Mouse (Mus musculus): ENCODE measurements at regions not wholly inside any gene's neighbourhood (a gene's known extent, or its start where the extent isn't known, plus 50 kb on each side); places are given as distances from the start of the nearest gene placed in this dataset.

GRCm38 (mm10) chr6:117778027-117778426 is 63.0 kb upstream of the Zfp637 start:
- TF ChIP-seq CTCF (IDR thresholded peaks at IDR 0.05; ENCODE audit: low read depth): no peak
- no peak overlapping the region for H3K9ac ChIP-seq
- H3K36me3 ChIP-seq (ENCODE audit: insufficient read depth): no peaks in the 10 kb centered on the region
- ATAC-seq (no peak), DNase-seq (no peak)
- no peak overlapping the region for H3K4me2 ChIP-seq (ENCODE audit: low read depth)
- no peaks in the 10 kb centered on the region for H3K27me3 ChIP-seq (ENCODE audit: insufficient read depth, low read length)
- H3K4me3 ChIP-seq (ENCODE audit: low read depth, low read length): no peak overlapping the region
- H3K9me3 ChIP-seq (ENCODE audit: low read length): no peaks in the 10 kb centered on the region
- 81% methylated on average over 2 of the region's 2 CpGs for WGBS
- peaks cover 4% of the 10 kb centered on the region; the same call in 1 of the 2 replicates for H3K4me1 ChIP-seq (ENCODE audit: insufficient read depth)
- H3K27ac ChIP-seq (ENCODE audit: low read depth, low read length): no peak overlapping the region

GRCm38 (mm10) chr6:117778481-117778880 is 62.5 kb upstream of the Zfp637 start:
- Histone ChIP-seq H3K9ac (no peak overlapping the region), H3K4me1 (ENCODE audit: insufficient read depth) (peaks cover 4% of the 10 kb centered on the region; the same call in 1 of the 2 replicates), H3K4me2 (ENCODE audit: low read depth) (no peak overlapping the region), H3K27ac (ENCODE audit: low read depth, low read length) (no peak overlapping the region), H3K4me3 (ENCODE audit: low read depth, low read length) (no peak overlapping the region), H3K36me3 (ENCODE audit: insufficient read depth) (no peaks in the 10 kb centered on the region), H3K27me3 (ENCODE audit: insufficient read depth, low read length) (no peaks in the 10 kb centered on the region), H3K9me3 (ENCODE audit: low read length) (no peaks in the 10 kb centered on the region)
- ATAC-seq (no peak), DNase-seq (no peak)
- 82% methylated on average over 8 of the region's 8 CpGs for WGBS
- TF ChIP-seq CTCF (IDR thresholded peaks at IDR 0.05; ENCODE audit: low read depth): no peak

DNA sequence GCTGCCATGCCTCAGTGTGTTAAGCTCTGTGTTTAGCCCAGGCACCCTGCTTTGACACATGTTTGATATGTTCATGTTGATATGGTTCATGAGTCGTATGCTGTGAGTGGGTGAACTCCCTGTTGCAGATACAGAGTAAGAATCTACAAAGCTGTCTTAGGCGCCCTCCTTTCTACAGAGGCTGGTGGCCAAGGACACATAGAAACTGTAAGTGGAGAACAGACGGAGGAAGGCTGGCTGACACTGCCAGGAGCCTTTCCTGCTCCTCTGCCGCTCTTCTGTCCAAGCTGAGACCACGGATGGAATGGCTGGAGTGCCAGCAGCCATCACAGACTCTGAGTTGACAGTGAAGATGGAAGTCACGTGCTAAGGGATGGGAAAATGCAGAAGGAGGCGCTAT is 62.0 kb upstream of the Zfp637 start:
- H3K4me2 ChIP-seq (ENCODE audit: low read depth): no peak overlapping the region
- ATAC-seq: no peak
- H3K4me1 ChIP-seq (ENCODE audit: insufficient read depth): peaks cover 4% of the 10 kb centered on the region; the same call in 1 of the 2 replicates
- H3K9me3 ChIP-seq (ENCODE audit: low read length): no peaks in the 10 kb centered on the region
- no peak overlapping the region for H3K4me3 ChIP-seq (ENCODE audit: low read depth, low read length)
- no peak for DNase-seq
- WGBS: 85% methylated on average over 7 of the region's 7 CpGs
- no peak overlapping the region for H3K9ac ChIP-seq
- H3K27ac ChIP-seq (ENCODE audit: low read depth, low read length): no peak overlapping the region
- no peaks in the 10 kb centered on the region for H3K36me3 ChIP-seq (ENCODE audit: insufficient read depth)
- TF ChIP-seq CTCF (IDR thresholded peaks at IDR 0.05; ENCODE audit: low read depth): no peak
- H3K27me3 ChIP-seq (ENCODE audit: insufficient read depth, low read length): no peaks in the 10 kb centered on the region

DNA sequence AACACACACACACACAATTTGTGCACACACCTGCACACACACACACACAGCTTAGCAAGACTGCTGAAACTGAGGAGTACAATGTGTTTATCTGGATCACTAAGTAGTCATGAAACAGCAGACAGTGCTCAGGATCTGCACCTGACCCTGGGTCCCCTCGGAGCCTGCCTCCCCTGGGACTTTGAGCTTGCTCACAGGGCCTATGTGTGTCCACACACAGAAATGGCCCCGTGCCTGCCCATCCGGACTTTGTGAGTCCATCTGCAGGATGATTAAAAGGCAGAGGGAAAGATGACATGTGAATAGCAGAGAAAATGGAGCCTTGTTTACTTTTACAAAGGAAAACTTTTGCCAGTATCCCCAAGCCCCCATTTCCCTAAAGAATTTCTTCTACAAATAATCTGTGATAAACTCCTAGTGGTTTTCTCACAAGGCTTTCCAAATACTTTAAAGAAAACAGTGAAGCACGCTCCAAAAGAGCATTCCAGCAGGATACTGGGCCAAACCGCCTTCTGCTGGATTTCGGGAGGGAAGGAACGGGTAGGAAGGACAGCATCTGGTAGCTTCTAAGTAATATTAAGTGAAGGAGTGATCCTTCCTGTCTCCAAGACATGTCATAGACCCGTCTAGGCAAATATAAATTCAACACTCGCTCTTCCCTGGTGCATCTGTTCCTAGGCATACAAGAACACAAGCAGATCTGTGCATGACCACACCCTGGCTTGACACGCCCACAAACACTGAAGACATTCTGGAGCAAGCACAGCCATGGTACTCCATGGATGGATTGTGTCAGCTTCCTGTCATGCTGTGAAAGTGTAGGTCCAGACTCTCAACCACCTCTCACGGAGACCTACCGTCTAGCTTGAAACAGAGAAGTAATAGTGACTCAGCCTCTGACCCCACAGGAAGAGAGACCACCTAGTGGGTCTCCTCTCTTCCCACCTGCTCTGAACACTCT is 52.1 kb upstream of the Zfp637 start:
- TF ChIP-seq CTCF (IDR thresholded peaks at IDR 0.05; ENCODE audit: low read depth): no peak
- no peaks in the 10 kb centered on the region for H3K9me3 ChIP-seq (ENCODE audit: low read length)
- H3K9ac ChIP-seq: no peak overlapping the region
- H3K36me3 ChIP-seq (ENCODE audit: insufficient read depth): no peaks in the 10 kb centered on the region
- no peak overlapping the region for H3K4me3 ChIP-seq (ENCODE audit: low read depth, low read length)
- H3K4me1 ChIP-seq (ENCODE audit: insufficient read depth): no peaks in the 10 kb centered on the region
- no peak overlapping the region for H3K27ac ChIP-seq (ENCODE audit: low read depth, low read length)
- no peak for DNase-seq
- H3K4me2 ChIP-seq (ENCODE audit: low read depth): no peak overlapping the region
- WGBS: 84% methylated on average over 12 of the region's 12 CpGs
- ATAC-seq: no peak
- H3K27me3 ChIP-seq (ENCODE audit: insufficient read depth, low read length): no peaks in the 10 kb centered on the region

DNA sequence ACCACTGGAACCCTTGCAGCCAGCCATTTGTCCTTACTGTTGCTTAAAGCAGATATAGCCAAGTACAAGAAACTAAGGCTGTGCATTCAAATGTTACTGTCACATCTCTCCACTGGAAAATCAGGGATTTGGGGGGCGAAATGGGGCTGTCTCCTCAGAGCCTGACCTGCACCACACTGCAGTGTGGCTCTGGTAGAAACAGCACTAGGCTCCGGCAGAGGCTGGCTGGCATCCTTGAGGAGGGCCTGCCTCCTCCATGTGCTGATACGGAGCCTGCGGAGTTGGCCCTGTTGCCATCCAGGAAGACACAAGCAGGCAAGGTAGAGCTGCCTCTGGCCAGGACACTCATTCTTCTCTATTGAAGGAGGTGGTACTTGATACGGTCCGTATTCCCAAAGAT is 50.4 kb upstream of the Zfp637 start:
- no peaks in the 10 kb centered on the region for H3K27me3 ChIP-seq (ENCODE audit: insufficient read depth, low read length)
- WGBS: 91% methylated on average over 6 of the region's 6 CpGs
- TF ChIP-seq CTCF (IDR thresholded peaks at IDR 0.05; ENCODE audit: low read depth): no peak
- no peak overlapping the region for H3K9ac ChIP-seq
- DNase-seq: no peak
- H3K4me3 ChIP-seq (ENCODE audit: low read depth, low read length): no peak overlapping the region
- ATAC-seq: no peak
- H3K9me3 ChIP-seq (ENCODE audit: low read length): no peaks in the 10 kb centered on the region
- H3K4me2 ChIP-seq (ENCODE audit: low read depth): no peak overlapping the region
- H3K27ac ChIP-seq (ENCODE audit: low read depth, low read length): no peak overlapping the region
- no peaks in the 10 kb centered on the region for H3K36me3 ChIP-seq (ENCODE audit: insufficient read depth)
- H3K4me1 ChIP-seq (ENCODE audit: insufficient read depth): no peaks in the 10 kb centered on the region

Data from forebrain, postnatal 0 days (tissue).